Mouse (Mus musculus) thymus, adult 2 months (tissue): ENCODE data around the gene Aff3.

Experiments
- CTCF ChIP-seq: fragments of 200-500 bp; IDR thresholded peaks from 2 replicates; pipeline ENCODE4 v1.5.1; 2012; ENCODE audit warnings: mild to moderate bottlenecking, control low read depth, low read length, moderate library complexity, borderline replicate concordance; ENCODE audit not compliant: control insufficient read depth, poor library complexity, insufficient read depth; ENCODE audit errors: extremely low read depth
- POLR2A ChIP-seq: fragments of 200-500 bp; IDR thresholded peaks from 2 replicates; pipeline ENCODE4 v1.6.1; 2012; ENCODE audit warnings: mild to moderate bottlenecking, low read length, control low read depth, moderate library complexity; ENCODE audit not compliant: control insufficient read depth, poor library complexity, insufficient read depth; ENCODE audit errors: extremely low read depth

DNA sequence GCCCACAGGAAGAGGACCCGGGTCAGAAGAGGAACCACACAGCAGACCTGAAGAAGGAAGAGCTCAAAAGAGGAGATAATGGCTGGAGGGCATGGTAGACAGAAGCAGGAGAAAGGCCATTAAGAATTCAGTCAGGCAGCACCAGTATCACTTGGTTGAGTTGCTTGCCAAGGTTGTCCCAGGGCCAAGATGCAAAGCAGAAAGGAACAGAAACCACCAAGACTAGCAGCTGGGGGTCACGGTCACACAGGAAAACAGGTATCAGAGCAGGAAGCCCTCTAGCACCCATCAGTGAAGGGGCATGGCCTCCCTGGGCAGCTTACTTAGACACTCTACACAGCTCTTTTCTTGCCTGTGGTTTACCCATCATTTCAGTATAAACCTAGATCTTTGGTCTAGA is 525.4 kb downstream of the Aff3 start:
- TF ChIP-seq CTCF (no peak), POLR2A (no peak)
